Mouse (Mus musculus): ENCODE measurements around the gene Trak1.

- TF ChIP-seq CTCF (IDR thresholded peaks at IDR 0.05; ENCODE audit: low read depth) (no peak), EP300 (IDR thresholded peaks at IDR 0.05; ENCODE audit: low read depth) (no peak)
Measured at GRCm38 (mm10) chr9:121342510-121343110, 45.3 kb downstream of the Trak1 start.

Data from liver, embryonic 14.5 days (tissue).